Mouse (Mus musculus): ENCODE data around the gene Kctd18.

GRCm38 (mm10) chr1:58065151-58065550 lies 46.4 kb upstream of the Kctd18 start:
- TF ChIP-seq CTCF (IDR thresholded peaks at IDR 0.05) (no peak), EP300 (IDR thresholded peaks at IDR 0.05; ENCODE audit: insufficient read depth, low read depth, low read length) (no peak), POLR2A (IDR thresholded peaks at IDR 0.05; ENCODE audit: insufficient read depth, low read depth, low read length) (no peak)
